Mouse (Mus musculus): Measurements from ENCODE around the gene Hist1h1d. TPM values are rescaled to one million over a fixed set of nuclear protein-coding genes. Genes with fewer than 3 reads are reported as not detected.
"Not testable (repeated sequence)": the region's sequence is repeated elsewhere in the genome, so short reads cannot be mapped to it uniquely, and the experiment has no call there.

The Hist1h1d gene
- polyA plus RNA-seq, 1 experiment, result 0.12 TPM

- under 1% methylated on average over 34 of the region's 36 CpGs for WGBS
- H3K4me1 ChIP-seq (ENCODE audit: control insufficient read depth, insufficient read depth, low read length), result not testable (repeated sequence)
- TF ChIP-seq POLR2A (IDR thresholded peaks at IDR 0.05; ENCODE audit: borderline replicate concordance, extremely low read depth, low read depth, low read length), result peak; percentile 97
- H3K4me3 ChIP-seq (replicated peaks; ENCODE audit: extremely low read depth, low read depth, low read length), result peak overlapping the region; percentile 91
- DNase-seq, result peak; percentile 63
Observed at GRCm38 (mm10) chr13:23585442-23586098, 32.5 kb downstream of the Hist1h1d start.

- H3K4me1 ChIP-seq (ENCODE audit: control insufficient read depth, insufficient read depth, low read length), result peaks cover 2% of the 10 kb centered on the region; the same call in 1 of the 2 replicates
- DNase-seq, result peak; percentile 16
- TF ChIP-seq POLR2A (IDR thresholded peaks at IDR 0.05; ENCODE audit: borderline replicate concordance, extremely low read depth, low read depth, low read length) (no peak), CTCF (IDR thresholded peaks at IDR 0.05; ENCODE audit: insufficient read depth, low read length) (no peak)
- peak overlapping the region; percentile 64 for H3K4me3 ChIP-seq (replicated peaks; ENCODE audit: extremely low read depth, low read depth, low read length)
- 2% methylated on average over 22 of the region's 22 CpGs for WGBS
Observed at GRCm38 (mm10) chr13:23586099-23586939, 33.3 kb downstream of the Hist1h1d start.

- Histone ChIP-seq H3K4me1 (ENCODE audit: control insufficient read depth, insufficient read depth, low read length) (peaks cover 2% of the 10 kb centered on the region; the same call in 1 of the 2 replicates), H3K4me3 (replicated peaks; ENCODE audit: extremely low read depth, low read depth, low read length) (no peak overlapping the region)
- no peak for DNase-seq
- TF ChIP-seq POLR2A (IDR thresholded peaks at IDR 0.05; ENCODE audit: borderline replicate concordance, extremely low read depth, low read depth, low read length) (no peak), CTCF (IDR thresholded peaks at IDR 0.05; ENCODE audit: insufficient read depth, low read length) (no peak)
- WGBS, result 0% methylated on average over 1 of the region's 1 CpGs
Observed at GRCm38 (mm10) chr13:23586940-23587225, 33.8 kb downstream of the Hist1h1d start.

GRCm38 (mm10) chr13:23591206-23591605 is 38.1 kb downstream of the Hist1h1d start:
- 87% methylated on average over 7 of the region's 7 CpGs for WGBS
- Histone ChIP-seq H3K4me3 (replicated peaks; ENCODE audit: extremely low read depth, low read depth, low read length) (no peak overlapping the region), H3K4me1 (ENCODE audit: control insufficient read depth, insufficient read depth, low read length) (peaks cover 5% of the 10 kb centered on the region; the same call in 1 of the 2 replicates)
- DNase-seq, result no peak
- no peak for TF ChIP-seq CTCF (IDR thresholded peaks at IDR 0.05; ENCODE audit: insufficient read depth, low read length)
- TF ChIP-seq POLR2A (IDR thresholded peaks at IDR 0.05; ENCODE audit: borderline replicate concordance, extremely low read depth, low read depth, low read length), result no peak

- not testable (repeated sequence) for DNase-seq; H3K4me3 ChIP-seq (replicated peaks; ENCODE audit: extremely low read depth, low read depth, low read length); H3K4me1 ChIP-seq (ENCODE audit: control insufficient read depth, insufficient read depth, low read length)
- WGBS, result 85% methylated on average over 7 of the region's 7 CpGs
Observed at GRCm38 (mm10) chr13:23591886-23592285, 38.8 kb downstream of the Hist1h1d start.

- H3K4me3 ChIP-seq (replicated peaks; ENCODE audit: extremely low read depth, low read depth, low read length), result no peak overlapping the region
- WGBS, result 52% methylated on average over 7 of the region's 7 CpGs
- DNase-seq, result no peak
- TF ChIP-seq CTCF (IDR thresholded peaks at IDR 0.05; ENCODE audit: insufficient read depth, low read length) (no peak), POLR2A (IDR thresholded peaks at IDR 0.05; ENCODE audit: borderline replicate concordance, extremely low read depth, low read depth, low read length) (no peak)
- H3K4me1 ChIP-seq (ENCODE audit: control insufficient read depth, insufficient read depth, low read length), result peaks cover 5% of the 10 kb centered on the region; the same call in 1 of the 2 replicates
Observed at GRCm38 (mm10) chr13:23592614-23593013, 39.6 kb downstream of the Hist1h1d start.

- no peak for DNase-seq
- TF ChIP-seq POLR2A (IDR thresholded peaks at IDR 0.05; ENCODE audit: borderline replicate concordance, extremely low read depth, low read depth, low read length) (no peak), CTCF (IDR thresholded peaks at IDR 0.05; ENCODE audit: insufficient read depth, low read length) (no peak)
- Histone ChIP-seq H3K4me3 (replicated peaks; ENCODE audit: extremely low read depth, low read depth, low read length) (no peak overlapping the region), H3K4me1 (ENCODE audit: control insufficient read depth, insufficient read depth, low read length) (peaks cover 5% of the 10 kb centered on the region)
- 40% methylated on average over 5 of the region's 5 CpGs for WGBS
Observed at GRCm38 (mm10) chr13:23593051-23593770, 40.1 kb downstream of the Hist1h1d start.

- peaks cover 5% of the 10 kb centered on the region for H3K4me1 ChIP-seq (ENCODE audit: control insufficient read depth, insufficient read depth, low read length)
- TF ChIP-seq POLR2A (IDR thresholded peaks at IDR 0.05; ENCODE audit: borderline replicate concordance, extremely low read depth, low read depth, low read length) (no peak), CTCF (IDR thresholded peaks at IDR 0.05; ENCODE audit: insufficient read depth, low read length) (no peak)
- H3K4me3 ChIP-seq (replicated peaks; ENCODE audit: extremely low read depth, low read depth, low read length), result no peak overlapping the region
- WGBS, result 64% methylated on average over 2 of the region's 2 CpGs
- no peak for DNase-seq
Observed at GRCm38 (mm10) chr13:23595185-23595584, 42.1 kb downstream of the Hist1h1d start.

- H3K4me3 ChIP-seq (replicated peaks; ENCODE audit: extremely low read depth, low read depth, low read length), result no peak overlapping the region
- TF ChIP-seq CTCF (IDR thresholded peaks at IDR 0.05; ENCODE audit: insufficient read depth, low read length), result no peak
- no peak for TF ChIP-seq POLR2A (IDR thresholded peaks at IDR 0.05; ENCODE audit: borderline replicate concordance, extremely low read depth, low read depth, low read length)
- WGBS, result 78% methylated on average over 7 of the region's 7 CpGs
- peaks cover 5% of the 10 kb centered on the region for H3K4me1 ChIP-seq (ENCODE audit: control insufficient read depth, insufficient read depth, low read length)
- DNase-seq, result no peak
Observed at GRCm38 (mm10) chr13:23595622-23596372, 42.7 kb downstream of the Hist1h1d start.

All from lung, adult 2 months (tissue).